Mouse (Mus musculus) E14TG2a.4 (cell line): ENCODE measurements around the gene Lrtm2.

Source experiments
- CTCF ChIP-seq: conservative IDR thresholded peaks from 2 replicates; pipeline ENCODE4 v1.5.1; 2014; ENCODE audit warnings: low read length
- NANOG ChIP-seq: IDR thresholded peaks from 2 replicates; pipeline ENCODE4 v1.6.1; 2014; ENCODE audit warnings: borderline replicate concordance, low read length, mixed read lengths
- POU5F1 ChIP-seq: IDR thresholded peaks from 2 replicates; pipeline ENCODE4 v1.6.1; 2014; ENCODE audit warnings: low read length, borderline replicate concordance

- no peak for TF ChIP-seq CTCF
- no peak for TF ChIP-seq POU5F1
- no peak for TF ChIP-seq NANOG
These were observed 33.0 kb upstream of the Lrtm2 start for GRCm38 (mm10) chr6:119363593-119363992.
